Mouse (Mus musculus): Measurements from ENCODE around the gene Ccno. TPM values are rescaled to one million over a fixed set of nuclear protein-coding genes. Genes with fewer than 3 reads are reported as not detected.

Gene Ccno
- polyA plus RNA-seq, 1 experiment from 2014 or later: 0.98 TPM

GRCm38 (mm10) chr13:112985605-112986450 is 1.8 kb upstream of the Ccno start:
- H3K27me3 ChIP-seq (replicated peaks; ENCODE audit: control insufficient read depth, insufficient read depth, low read length): peaks cover 31% of the 10 kb centered on the region
- no peak overlapping the region for H3K4me3 ChIP-seq (ENCODE audit: low read length)
- H3K4me2 ChIP-seq (ENCODE audit: low read length): no peak overlapping the region
- no peak overlapping the region for H3K27ac ChIP-seq (ENCODE audit: low read depth, low read length)
- no peak for ATAC-seq
- peaks cover 26% of the 10 kb centered on the region for H3K4me1 ChIP-seq (ENCODE audit: control insufficient read depth, insufficient read depth, low read depth, low read length)
- no peaks in the 10 kb centered on the region for H3K9me3 ChIP-seq (ENCODE audit: control insufficient read depth, low read length)
- whole genome bisulfite sequencing: 5% methylated on average over 18 of the region's 18 CpGs
- no peak overlapping the region for H3K9ac ChIP-seq (ENCODE audit: low read depth, low read length)
- no peaks in the 10 kb centered on the region for H3K36me3 ChIP-seq (ENCODE audit: control insufficient read depth, insufficient read depth, low read length)

GRCm38 (mm10) chr13:112986451-112986950 is 1.1 kb upstream of the Ccno start:
- Histone ChIP-seq H3K4me2 (ENCODE audit: low read length) (peak overlapping the region; percentile 90), H3K9me3 (ENCODE audit: control insufficient read depth, low read length) (no peaks in the 10 kb centered on the region), H3K4me1 (ENCODE audit: control insufficient read depth, insufficient read depth, low read depth, low read length) (peaks cover 26% of the 10 kb centered on the region), H3K36me3 (ENCODE audit: control insufficient read depth, insufficient read depth, low read length) (no peaks in the 10 kb centered on the region), H3K27ac (ENCODE audit: low read depth, low read length) (no peak overlapping the region), H3K4me3 (ENCODE audit: low read length) (peak overlapping the region; percentile 59; the same call in 1 of the 2 replicates), H3K27me3 (replicated peaks; ENCODE audit: control insufficient read depth, insufficient read depth, low read length) (peaks cover 37% of the 10 kb centered on the region), H3K9ac (ENCODE audit: low read depth, low read length) (no peak overlapping the region)
- 0% methylated on average over 17 of the region's 17 CpGs for WGBS
- no peak for ATAC-seq

GRCm38 (mm10) chr13:112987991-112988390 is 389 bp downstream of the Ccno start:
- peaks cover 45% of the 10 kb centered on the region for H3K27me3 ChIP-seq (replicated peaks; ENCODE audit: control insufficient read depth, insufficient read depth, low read length)
- ATAC-seq: peak; percentile 52
- H3K36me3 ChIP-seq (ENCODE audit: control insufficient read depth, insufficient read depth, low read length): no peaks in the 10 kb centered on the region
- peak overlapping the region; percentile 90 for H3K4me2 ChIP-seq (ENCODE audit: low read length)
- H3K4me1 ChIP-seq (ENCODE audit: control insufficient read depth, insufficient read depth, low read depth, low read length): peaks cover 26% of the 10 kb centered on the region
- no peak overlapping the region for H3K27ac ChIP-seq (ENCODE audit: low read depth, low read length)
- under 1% methylated on average over 38 of the region's 39 CpGs for WGBS
- H3K9ac ChIP-seq (ENCODE audit: low read depth, low read length): peak overlapping the region; percentile 59
- peak overlapping the region; percentile 59 for H3K4me3 ChIP-seq (ENCODE audit: low read length)
- H3K9me3 ChIP-seq (ENCODE audit: control insufficient read depth, low read length): no peaks in the 10 kb centered on the region

- Histone ChIP-seq H3K9ac (ENCODE audit: low read depth, low read length) (0 out of 2 replicates have a peak overlapping the region, but pooled peaks have one; percentile 33), H3K4me1 (ENCODE audit: control insufficient read depth, insufficient read depth, low read depth, low read length) (peaks cover 33% of the 10 kb centered on the region), H3K27me3 (replicated peaks; ENCODE audit: control insufficient read depth, insufficient read depth, low read length) (peaks cover 51% of the 10 kb centered on the region), H3K4me2 (ENCODE audit: low read length) (peak overlapping the region; percentile 90), H3K27ac (ENCODE audit: low read depth, low read length) (no peak overlapping the region), H3K36me3 (ENCODE audit: control insufficient read depth, insufficient read depth, low read length) (no peaks in the 10 kb centered on the region), H3K9me3 (ENCODE audit: control insufficient read depth, low read length) (no peaks in the 10 kb centered on the region), H3K4me3 (ENCODE audit: low read length) (peak overlapping the region; percentile 59)
- WGBS: 1% methylated on average over 19 of the region's 19 CpGs
- no peak for ATAC-seq
Measured at GRCm38 (mm10) chr13:112988866-112989265, 1.3 kb downstream of the Ccno start.

GRCm38 (mm10) chr13:112989541-112989940 is 1.9 kb downstream of the Ccno start:
- peak overlapping the region; percentile 33; the same call in 1 of the 2 replicates for H3K9ac ChIP-seq (ENCODE audit: low read depth, low read length)
- H3K4me1 ChIP-seq (ENCODE audit: control insufficient read depth, insufficient read depth, low read depth, low read length): peaks cover 37% of the 10 kb centered on the region
- H3K27ac ChIP-seq (ENCODE audit: low read depth, low read length): no peak overlapping the region
- peak overlapping the region; percentile 28; the same call in 1 of the 2 replicates for H3K4me2 ChIP-seq (ENCODE audit: low read length)
- peak overlapping the region; percentile 21 for H3K4me3 ChIP-seq (ENCODE audit: low read length)
- no peaks in the 10 kb centered on the region for H3K9me3 ChIP-seq (ENCODE audit: control insufficient read depth, low read length)
- no peaks in the 10 kb centered on the region for H3K36me3 ChIP-seq (ENCODE audit: control insufficient read depth, insufficient read depth, low read length)
- H3K27me3 ChIP-seq (replicated peaks; ENCODE audit: control insufficient read depth, insufficient read depth, low read length): peaks cover 55% of the 10 kb centered on the region
- no peak for ATAC-seq
- under 1% methylated on average over 23 of the region's 23 CpGs for WGBS

- Histone ChIP-seq H3K9ac (ENCODE audit: low read depth, low read length) (no peak overlapping the region), H3K9me3 (ENCODE audit: control insufficient read depth, low read length) (no peaks in the 10 kb centered on the region), H3K4me3 (ENCODE audit: low read length) (no peak overlapping the region), H3K27me3 (replicated peaks; ENCODE audit: control insufficient read depth, insufficient read depth, low read length) (peaks cover 63% of the 10 kb centered on the region), H3K4me1 (ENCODE audit: control insufficient read depth, insufficient read depth, low read depth, low read length) (peaks cover 37% of the 10 kb centered on the region), H3K4me2 (ENCODE audit: low read length) (no peak overlapping the region), H3K27ac (ENCODE audit: low read depth, low read length) (no peak overlapping the region), H3K36me3 (ENCODE audit: control insufficient read depth, insufficient read depth, low read length) (no peaks in the 10 kb centered on the region)
- no peak for ATAC-seq
- WGBS: 14% methylated on average over 4 of the region's 4 CpGs
Measured at GRCm38 (mm10) chr13:112990346-112990745, 2.7 kb downstream of the Ccno start.

- Histone ChIP-seq H3K27ac (ENCODE audit: low read depth, low read length) (no peak within 1 kb of the TSS), H3K9me3 (ENCODE audit: control insufficient read depth, low read length) (no peaks in the 10 kb centered on the region), H3K4me1 (ENCODE audit: control insufficient read depth, insufficient read depth, low read depth, low read length) (peaks cover 24% of the 10 kb centered on the region), H3K9ac (ENCODE audit: low read depth, low read length) (peak within 1 kb of the TSS; percentile 45), H3K4me3 (ENCODE audit: low read length) (peak within 1 kb of the TSS; percentile 46), H3K4me2 (ENCODE audit: low read length) (peak within 1 kb of the TSS; percentile 66), H3K27me3 (replicated peaks; ENCODE audit: control insufficient read depth, insufficient read depth, low read length) (peaks cover 77% of the 10 kb centered on the region), H3K36me3 (ENCODE audit: control insufficient read depth, insufficient read depth, low read length) (no peaks in the 10 kb centered on the region)
- under 1% methylated on average over 56 of the region's 63 CpGs for WGBS
- 0 out of 2 replicates have a peak, but pooled peaks have one; percentile 37 for ATAC-seq
Measured at GRCm38 (mm10) chr13:112993531-112994152, 6.0 kb downstream of the Ccno start, which contains the start of gene Mcidas. Gene Mcidas, plus strand, starts transcription at chr13:112993845.

GRCm38 (mm10) chr13:112994191-112994590 is 6.6 kb downstream of the Ccno start:
- H3K27ac ChIP-seq (ENCODE audit: low read depth, low read length): no peak overlapping the region
- H3K4me2 ChIP-seq (ENCODE audit: low read length): peak overlapping the region; percentile 66
- no peaks in the 10 kb centered on the region for H3K9me3 ChIP-seq (ENCODE audit: control insufficient read depth, low read length)
- peak overlapping the region; percentile 46 for H3K4me3 ChIP-seq (ENCODE audit: low read length)
- peaks cover 23% of the 10 kb centered on the region for H3K4me1 ChIP-seq (ENCODE audit: control insufficient read depth, insufficient read depth, low read depth, low read length)
- 1% methylated on average over 25 of the region's 25 CpGs for whole genome bisulfite sequencing
- H3K9ac ChIP-seq (ENCODE audit: low read depth, low read length): peak overlapping the region; percentile 45
- ATAC-seq: peak; percentile 71
- H3K27me3 ChIP-seq (replicated peaks; ENCODE audit: control insufficient read depth, insufficient read depth, low read length): peaks cover 73% of the 10 kb centered on the region
- H3K36me3 ChIP-seq (ENCODE audit: control insufficient read depth, insufficient read depth, low read length): no peaks in the 10 kb centered on the region

- no peak overlapping the region for H3K9ac ChIP-seq (ENCODE audit: low read depth, low read length)
- no peaks in the 10 kb centered on the region for H3K9me3 ChIP-seq (ENCODE audit: control insufficient read depth, low read length)
- peaks cover 17% of the 10 kb centered on the region for H3K4me1 ChIP-seq (ENCODE audit: control insufficient read depth, insufficient read depth, low read depth, low read length)
- 61% methylated on average over 4 of the region's 4 CpGs for whole genome bisulfite sequencing
- no peak overlapping the region for H3K4me2 ChIP-seq (ENCODE audit: low read length)
- no peak overlapping the region for H3K27ac ChIP-seq (ENCODE audit: low read depth, low read length)
- H3K36me3 ChIP-seq (ENCODE audit: control insufficient read depth, insufficient read depth, low read length): no peaks in the 10 kb centered on the region
- no peak for ATAC-seq
- H3K4me3 ChIP-seq (ENCODE audit: low read length): no peak overlapping the region
- H3K27me3 ChIP-seq (replicated peaks; ENCODE audit: control insufficient read depth, insufficient read depth, low read length): peaks cover 68% of the 10 kb centered on the region
Measured at GRCm38 (mm10) chr13:112996407-112996806, 8.8 kb downstream of the Ccno start.
